Mouse (Mus musculus) bone marrow macrophage, adult 2 months (primary cell): Measurements from ENCODE around the gene Sfi1.
"Not testable (repeated sequence)": the region's sequence is repeated elsewhere in the genome, so short reads cannot be mapped to it uniquely, and the experiment has no call there.

Source experiments
- CTCF ChIP-seq: IDR thresholded peaks from 2 replicates; pipeline ENCODE4 v1.5.1; 2012; ENCODE audit warnings: low read depth, mild to moderate bottlenecking, low read length, moderate library complexity
- POLR2A ChIP-seq: IDR thresholded peaks from 2 replicates; pipeline ENCODE4 v1.6.1; 2012; ENCODE audit warnings: mild to moderate bottlenecking, low read depth, low read length, borderline replicate concordance

GRCm38 (mm10) chr11:3150003-3150676 lies 43.1 kb downstream of the Sfi1 start:
- not testable (repeated sequence) for TF ChIP-seq POLR2A, CTCF
